Mouse (Mus musculus) erythroblast, embryonic 14.5 days (primary cell): ENCODE measurements around the gene Rasl12. TPM values are rescaled to one million over a fixed set of nuclear protein-coding genes. Genes with fewer than 3 reads are reported as not detected.

ENCODE experiments used
- H3K27me3 ChIP-seq: 2 replicates; pipeline ENCODE4 v1.6.1; 2012; ENCODE audit warnings: inconsistent platforms; ENCODE audit not compliant: control insufficient read depth
- H3K36me3 ChIP-seq: 2 replicates; pipeline ENCODE4 v1.6.1; 2012; ENCODE audit warnings: mild to moderate bottlenecking, inconsistent platforms; ENCODE audit not compliant: control insufficient read depth
- H3K4me1 ChIP-seq: 2 replicates; pipeline ENCODE4 v1.6.1; 2012; ENCODE audit warnings: inconsistent platforms; ENCODE audit not compliant: control insufficient read depth
- H3K4me3 ChIP-seq: replicated peaks from 2 replicates; pipeline ENCODE3; 2012; ENCODE audit warnings: moderate library complexity, mild to moderate bottlenecking, inconsistent platforms
- H3K9me3 ChIP-seq: 2 replicates; pipeline ENCODE4 v1.6.1; 2012; ENCODE audit warnings: low read length, inconsistent platforms, mixed read lengths; ENCODE audit not compliant: control insufficient read depth
- GATA1 ChIP-seq: IDR thresholded peaks from 2 replicates; pipeline ENCODE4 v1.6.1; 2012; ENCODE audit warnings: low read length, inconsistent platforms, mixed read lengths
- TAL1 ChIP-seq: IDR thresholded peaks from 3 replicates; pipeline ENCODE4 v1.6.1; 2012; ENCODE audit warnings: low read length, inconsistent platforms, mixed read lengths
- polyA plus RNA-seq: library from polyadenylated mRNA; stranded (reverse); fragments of >175 nt; gene quantifications from 2 replicates; pipeline ENCODE4 v1.2.3, GENCODE M21; 2012

Gene Rasl12
- polyA plus RNA-seq, 1 experiment: 0.03 TPM

DNA sequence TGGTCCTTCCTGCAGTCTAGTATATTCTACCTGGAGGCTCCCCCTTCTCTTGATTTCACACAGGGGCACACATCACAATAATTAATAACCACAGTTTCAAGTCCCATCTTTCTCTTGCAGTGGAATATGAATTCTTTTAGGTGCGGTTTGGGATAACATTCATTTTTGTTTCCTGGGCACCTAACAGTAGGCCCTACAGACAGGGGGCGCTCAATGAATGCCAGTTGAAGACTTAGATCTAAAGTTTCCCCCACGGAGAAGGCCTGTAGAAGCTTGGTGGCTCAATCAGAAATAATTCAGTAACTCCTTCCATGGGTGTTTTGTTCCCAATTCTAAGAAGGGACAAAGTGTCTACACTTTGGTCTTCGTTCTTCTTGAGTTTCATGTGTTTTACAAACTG, 25.9 kb upstream of the Rasl12 start:
- H3K4me3 ChIP-seq: no peak overlapping the region
- TF ChIP-seq GATA1 (no peak), TAL1 (no peak)
- no peaks in the 10 kb centered on the region for H3K27me3 ChIP-seq
- H3K4me1 ChIP-seq: no peaks in the 10 kb centered on the region
- H3K36me3 ChIP-seq: peaks cover 7% of the 10 kb centered on the region
- H3K9me3 ChIP-seq: no peaks in the 10 kb centered on the region

DNA sequence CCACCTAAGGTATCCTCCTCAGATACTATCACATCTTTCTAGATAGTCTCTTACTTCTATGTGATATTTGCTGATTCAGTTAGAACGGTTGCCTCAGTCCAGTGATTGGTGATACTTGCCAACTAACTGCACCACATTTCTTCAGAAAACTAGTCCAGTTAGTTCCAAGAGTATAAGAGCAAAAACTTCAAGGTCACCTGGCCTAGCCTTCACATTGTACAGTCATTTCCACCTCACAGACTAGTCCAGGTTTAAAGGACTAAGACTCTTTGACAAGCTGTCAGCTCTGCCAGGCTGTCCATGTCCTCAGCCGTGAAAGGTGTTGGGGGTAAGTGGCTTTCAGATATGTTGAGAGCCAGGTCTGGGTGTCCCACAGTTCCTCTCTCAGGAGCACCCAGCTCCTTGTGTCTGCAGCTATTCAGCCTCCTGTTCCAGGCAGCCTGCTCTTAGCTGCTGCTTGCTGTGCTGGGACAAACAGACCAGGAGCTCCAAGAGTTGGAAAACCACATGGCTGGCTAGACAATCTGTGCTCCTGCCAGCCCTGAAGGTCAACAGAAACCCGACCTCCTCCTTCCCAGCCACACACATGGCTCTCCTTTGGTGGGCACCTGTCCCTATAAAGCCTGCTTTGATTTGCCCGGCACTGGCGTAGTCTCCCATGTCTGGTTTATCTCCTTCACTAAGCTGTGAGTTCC, 23.7 kb upstream of the Rasl12 start:
- Histone ChIP-seq H3K27me3 (no peaks in the 10 kb centered on the region), H3K36me3 (peaks cover 5% of the 10 kb centered on the region), H3K9me3 (no peaks in the 10 kb centered on the region), H3K4me3 (no peak overlapping the region), H3K4me1 (no peaks in the 10 kb centered on the region)
- no peak for TF ChIP-seq TAL1
- no peak for TF ChIP-seq GATA1

DNA sequence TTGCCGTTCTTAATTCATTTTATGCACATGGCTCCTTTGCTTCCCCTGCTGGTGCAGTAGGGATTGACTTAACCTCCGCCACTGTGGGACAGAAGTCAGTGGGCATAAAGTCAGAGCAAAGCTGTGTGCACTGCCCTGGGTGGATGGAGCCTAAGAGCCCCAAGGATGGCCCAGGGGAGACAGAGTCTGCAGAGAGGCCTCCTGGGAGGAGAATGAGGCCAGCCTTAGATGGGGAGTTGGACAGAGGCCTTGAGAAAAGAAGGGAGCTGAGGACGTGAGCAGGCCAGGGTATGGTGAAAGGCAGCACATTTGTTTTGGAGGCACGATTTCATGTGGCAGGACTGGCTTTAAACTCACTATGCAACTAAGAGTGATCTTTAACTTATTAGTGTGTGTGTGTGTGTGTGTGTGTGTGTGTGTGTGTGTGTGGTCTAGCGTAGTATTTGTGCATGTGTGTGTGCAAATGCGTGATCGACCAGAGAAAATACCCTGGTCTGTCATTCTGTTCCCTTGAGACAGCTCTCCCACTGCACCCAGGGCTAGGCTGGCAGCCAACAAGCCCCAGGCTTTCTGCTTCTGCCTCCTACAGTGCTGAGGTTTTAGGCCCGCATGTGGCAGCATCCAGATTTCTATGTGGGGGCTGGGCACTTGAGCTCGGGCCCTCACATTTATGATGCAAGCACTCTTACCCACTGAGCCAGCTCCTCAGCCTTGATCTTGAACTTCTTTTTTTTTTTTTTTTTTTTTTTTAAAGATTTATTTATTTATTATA, 23.0 kb upstream of the Rasl12 start:
- Histone ChIP-seq H3K4me3 (no peak overlapping the region), H3K9me3 (no peaks in the 10 kb centered on the region), H3K36me3 (peaks cover 5% of the 10 kb centered on the region), H3K27me3 (no peaks in the 10 kb centered on the region), H3K4me1 (no peaks in the 10 kb centered on the region)
- no peak for TF ChIP-seq GATA1
- no peak for TF ChIP-seq TAL1

DNA sequence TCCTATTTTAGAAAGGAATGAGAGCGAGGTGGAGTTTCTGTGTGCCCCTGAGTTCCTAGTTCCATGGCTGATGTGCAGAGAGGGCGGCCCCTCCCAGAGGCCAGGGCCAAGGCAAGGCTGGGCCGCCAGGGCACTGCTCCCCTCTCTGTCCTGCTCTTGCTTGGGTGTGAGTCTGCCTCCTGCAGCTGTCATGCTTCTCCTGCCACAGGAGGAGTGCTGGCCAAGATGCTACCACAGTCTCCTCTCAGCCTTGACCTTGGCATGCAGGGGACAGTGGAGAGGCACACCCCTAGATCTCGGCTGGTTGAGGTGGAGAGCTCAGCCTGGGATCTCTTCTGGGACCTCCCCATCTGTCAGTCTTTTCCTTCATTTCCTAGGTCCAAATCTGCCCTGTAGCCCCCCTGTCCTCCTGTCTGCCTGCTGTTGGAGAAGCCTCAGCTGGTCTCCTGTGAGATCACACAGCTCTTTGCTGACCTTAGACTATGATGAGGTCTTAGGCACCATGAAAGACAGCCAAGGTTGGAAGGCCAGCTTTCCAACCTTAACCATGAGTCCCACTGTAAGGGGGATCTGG, 17.2 kb upstream of the Rasl12 start:
- Histone ChIP-seq H3K36me3 (no peaks in the 10 kb centered on the region), H3K4me1 (no peaks in the 10 kb centered on the region), H3K9me3 (no peaks in the 10 kb centered on the region), H3K27me3 (no peaks in the 10 kb centered on the region), H3K4me3 (no peak overlapping the region)
- TF ChIP-seq TAL1 (no peak), GATA1 (no peak)

DNA sequence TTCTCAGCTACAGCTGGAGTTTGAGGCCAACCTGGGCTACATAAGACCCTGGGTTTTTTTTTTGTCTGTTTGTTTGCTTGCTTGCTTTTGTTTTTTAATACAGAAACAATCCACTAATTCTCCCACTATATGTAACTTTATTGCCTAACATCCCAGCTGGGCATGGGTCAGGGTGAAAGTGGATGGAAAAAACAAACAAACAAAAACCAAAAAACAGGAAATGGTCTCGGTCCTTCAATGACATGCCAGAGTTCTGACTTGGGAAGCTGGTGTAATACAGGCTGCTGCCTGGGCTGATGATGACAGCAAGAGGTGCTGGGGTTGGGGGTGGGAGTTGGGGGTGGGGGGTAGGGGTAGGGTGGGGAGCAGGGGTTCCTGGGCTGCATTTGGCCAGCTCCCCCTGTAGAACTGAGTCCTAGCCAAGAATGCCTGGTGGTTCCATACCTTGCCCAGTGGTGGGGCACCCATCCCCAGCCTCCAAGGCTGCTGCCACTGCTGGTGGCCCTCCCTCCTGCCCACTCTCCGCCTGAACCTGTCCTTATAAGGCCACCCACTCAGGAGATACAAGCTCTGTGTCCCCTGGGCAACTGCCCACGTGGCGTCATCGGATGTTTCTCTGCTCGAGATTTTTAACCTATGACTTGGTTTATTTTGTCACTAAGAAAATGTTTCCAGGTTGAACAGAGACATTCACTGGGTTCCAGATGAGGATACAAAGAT, 16.1 kb upstream of the Rasl12 start:
- Histone ChIP-seq H3K27me3 (no peaks in the 10 kb centered on the region), H3K36me3 (no peaks in the 10 kb centered on the region), H3K9me3 (no peaks in the 10 kb centered on the region), H3K4me3 (no peak overlapping the region), H3K4me1 (no peaks in the 10 kb centered on the region)
- no peak for TF ChIP-seq TAL1
- TF ChIP-seq GATA1: no peak

DNA sequence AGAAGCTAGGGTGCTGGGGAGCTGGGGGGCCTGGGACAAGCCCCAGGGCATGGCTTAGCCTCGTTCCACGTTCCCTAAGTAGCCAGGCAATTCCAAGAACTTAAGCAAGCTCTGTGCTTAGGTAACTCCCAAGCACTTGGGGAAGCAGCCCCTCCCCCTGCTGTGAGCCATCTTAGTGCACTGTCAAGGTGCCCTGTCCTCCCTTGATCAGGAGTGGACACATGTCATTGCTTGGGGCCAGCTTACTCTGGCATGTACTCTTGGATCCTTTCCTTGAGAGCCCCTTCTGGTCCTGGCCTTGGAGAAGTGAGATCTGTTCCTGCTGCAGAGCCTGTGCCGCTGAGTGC, 15.6 kb upstream of the Rasl12 start:
- Histone ChIP-seq H3K4me3 (no peak overlapping the region), H3K9me3 (no peaks in the 10 kb centered on the region), H3K36me3 (no peaks in the 10 kb centered on the region), H3K27me3 (no peaks in the 10 kb centered on the region), H3K4me1 (no peaks in the 10 kb centered on the region)
- TF ChIP-seq TAL1 (no peak), GATA1 (no peak)

DNA sequence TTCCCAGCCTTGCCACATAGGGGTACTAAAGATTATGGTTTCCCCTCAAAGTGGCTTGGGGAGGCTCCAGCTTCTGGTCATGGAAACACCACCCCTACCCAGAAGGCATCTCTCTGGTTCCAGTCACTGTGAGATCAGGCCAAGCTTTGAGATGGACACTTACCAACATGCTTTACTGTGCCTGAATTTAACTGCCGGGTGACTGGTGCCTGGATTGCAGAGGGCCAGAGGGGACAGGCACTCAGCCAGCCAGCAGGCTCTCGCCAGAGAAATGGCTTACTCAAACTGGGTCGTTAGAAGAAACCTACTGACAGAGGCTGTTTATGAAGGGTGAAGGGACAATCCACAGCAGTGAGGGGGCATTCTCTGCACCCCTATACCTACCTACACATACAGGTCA, 14.0 kb upstream of the Rasl12 start:
- H3K4me1 ChIP-seq: no peaks in the 10 kb centered on the region
- no peak overlapping the region for H3K4me3 ChIP-seq
- TF ChIP-seq GATA1 (no peak), TAL1 (no peak)
- H3K9me3 ChIP-seq: no peaks in the 10 kb centered on the region
- H3K27me3 ChIP-seq: peaks cover 5% of the 10 kb centered on the region; the same call in 1 of the 2 replicates
- no peaks in the 10 kb centered on the region for H3K36me3 ChIP-seq

DNA sequence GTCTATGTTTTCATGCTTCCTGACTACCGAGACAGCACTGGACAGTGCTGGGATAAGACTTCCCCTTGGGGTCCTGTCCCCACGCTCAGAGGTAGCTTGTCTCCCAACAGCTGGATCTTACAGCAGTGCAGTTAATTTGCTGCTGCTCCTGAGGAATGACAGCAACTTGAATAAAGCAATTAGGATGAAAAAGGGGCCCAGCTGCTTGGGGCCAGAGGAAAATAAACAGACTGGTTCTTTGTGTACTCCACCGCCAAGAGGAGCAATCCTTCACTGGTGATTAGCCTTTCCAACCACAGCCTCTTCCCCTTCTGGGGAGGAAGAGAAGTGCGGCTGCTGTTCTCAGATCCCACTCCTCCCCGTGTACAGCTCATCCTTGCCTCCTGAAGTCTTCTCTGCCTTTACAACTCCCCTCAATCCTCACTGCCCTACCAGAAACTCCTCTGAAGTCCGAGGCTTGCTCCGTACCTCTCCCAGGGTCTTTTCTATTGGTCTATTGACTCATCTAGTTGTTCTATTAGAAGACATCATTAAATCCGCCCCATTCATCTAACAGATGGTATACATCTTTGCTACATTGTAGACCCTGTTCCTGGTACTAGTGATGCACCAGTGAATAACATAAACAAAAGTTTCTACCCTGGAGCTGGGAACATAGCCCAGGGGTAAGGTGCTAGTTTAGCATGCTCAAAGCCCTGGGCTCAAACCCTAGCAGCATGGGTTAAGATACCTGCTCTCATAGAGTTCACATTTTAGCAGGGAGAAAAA, 11.7 kb upstream of the Rasl12 start:
- 0 out of 2 replicates have a peak, but pooled peaks cover 2% of the 10 kb centered on the region for H3K4me1 ChIP-seq
- no peak for TF ChIP-seq TAL1
- TF ChIP-seq GATA1: no peak
- peaks cover 2% of the 10 kb centered on the region; the same call in 1 of the 2 replicates for H3K9me3 ChIP-seq
- H3K27me3 ChIP-seq: peaks cover 28% of the 10 kb centered on the region
- H3K36me3 ChIP-seq: no peaks in the 10 kb centered on the region
- no peak overlapping the region for H3K4me3 ChIP-seq
